Mouse (Mus musculus) embryonic fibroblast, embryonic 13.5 days (primary cell): ENCODE data around the gene Yeats2.

ENCODE experiments used
- CTCF ChIP-seq: IDR thresholded peaks from 2 replicates; pipeline ENCODE4 v1.5.1; 2011; ENCODE audit warnings: mild to moderate bottlenecking, control low read depth, low read length, moderate library complexity, borderline replicate concordance; ENCODE audit not compliant: insufficient read depth
- POLR2A ChIP-seq: IDR thresholded peaks from 2 replicates; pipeline ENCODE4 v1.6.1; 2011; ENCODE audit warnings: low read depth, mild to moderate bottlenecking, control low read depth, low read length, moderate library complexity

DNA sequence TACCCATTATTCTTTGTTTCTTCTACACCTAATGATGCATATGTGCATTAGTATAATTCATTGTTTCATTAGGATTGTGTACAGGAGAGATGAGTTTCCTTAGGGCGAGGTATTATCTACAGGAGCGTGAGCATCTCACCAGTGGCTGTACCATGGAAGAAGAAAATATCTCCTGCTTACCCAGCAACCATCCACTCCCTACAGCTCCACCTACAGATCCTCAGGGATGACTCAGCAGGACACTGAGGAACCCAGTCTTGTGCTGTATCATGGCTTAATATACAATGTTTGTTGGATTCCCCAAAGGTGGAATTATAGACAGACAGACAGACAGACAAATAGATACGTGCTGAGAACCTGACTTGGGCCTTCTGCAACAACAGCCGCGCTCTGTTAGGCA, 56.1 kb downstream of the Yeats2 start:
- TF ChIP-seq CTCF: no peak
- no peak for TF ChIP-seq POLR2A
